Mouse (Mus musculus) layer of hippocampus, postnatal 36 days (tissue): ENCODE measurements around the gene Ggta1. TPM values are rescaled to one million over a fixed set of nuclear protein-coding genes. Genes with fewer than 3 reads are reported as not detected.

ENCODE experiments used
- DNase-seq, 2 experiments: peaks; one replicate each; pipeline ENCODE4 v3.0.0; 2022
- total RNA-seq, 2 experiments: library from RNA; stranded (reverse); gene quantifications; 2 replicates each; pipeline ENCODE4 v1.2.3; 2021

The Ggta1 gene
- total RNA-seq, 2 experiments from 2014 or later: 1.7 to 2.6 TPM

GRCm38 (mm10) chr2:35398184-35398828 is 64.7 kb downstream of the Ggta1 start:
- DNase-seq: no peak

- peak; percentile 58 to 75 for DNase-seq
Observed at GRCm38 (mm10) chr2:35397590-35398173, 65.3 kb downstream of the Ggta1 start.

GRCm38 (mm10) chr2:35397096-35397495 is 65.9 kb downstream of the Ggta1 start, which contains the start of gene 4930402F06Rik:
4930402F06Rik (minus strand) TSS chr2:35397175.
- DNase-seq: peak; percentile 14 to 32

- no peak for DNase-seq
Observed at GRCm38 (mm10) chr2:35385441-35385871, 77.6 kb downstream of the Ggta1 start.

GRCm38 (mm10) chr2:35379306-35379705 is 83.7 kb downstream of the Ggta1 start:
- DNase-seq: no peak

- no peak for DNase-seq
Observed at GRCm38 (mm10) chr2:35377600-35377999, 85.4 kb downstream of the Ggta1 start.

GRCm38 (mm10) chr2:35373003-35373402 is 90.0 kb downstream of the Ggta1 start:
- DNase-seq: no peak

GRCm38 (mm10) chr2:35370686-35371085 is 92.3 kb downstream of the Ggta1 start:
- no peak for DNase-seq

GRCm38 (mm10) chr2:35367629-35368028 is 95.4 kb downstream of the Ggta1 start, which contains the start of gene 4930568D16Rik:
4930568D16Rik (minus strand) TSS chr2:35367729.
- DNase-seq: no peak

Other genes starting within 250 kb of the Ggta1 start
- 10 to 100 TPM; 73.3 to 75.0 TPM for gene Gsn, start 206.9 kb downstream of the Ggta1 start, total RNA-seq
- gene Stom, start 126.3 kb downstream of the Ggta1 start, total RNA-seq: 1 to 10 TPM; 8.6 to 8.7 TPM
- gene 4930568D16Rik, start 95.5 kb downstream of the Ggta1 start, total RNA-seq: not detected
- not detected for gene 4930402F06Rik, start 66.1 kb downstream of the Ggta1 start, total RNA-seq
- 100 to 1,000 TPM; 102 to 108 TPM for gene Dab2ip, start 95.0 kb upstream of the Ggta1 start, total RNA-seq